Mouse (Mus musculus): Measurements from ENCODE around the gene Raf1. TPM values are rescaled to one million over a fixed set of nuclear protein-coding genes. Genes with fewer than 3 reads are reported as not detected.

The Raf1 gene
- polyA plus RNA-seq, 1 experiment: 95.3 TPM

- under 1% methylated on average over 53 of the region's 61 CpGs for WGBS
- no peaks in the 10 kb centered on the region for H3K27me3 ChIP-seq (ENCODE audit: control insufficient read depth, insufficient read depth, low read length)
- 0 out of 2 replicates have a peak, but pooled peaks cover 1% of the 10 kb centered on the region for H3K36me3 ChIP-seq (ENCODE audit: control insufficient read depth, insufficient read depth, low read length)
- peak within 1 kb of the TSS; percentile 92 for H3K4me3 ChIP-seq (ENCODE audit: extremely low read depth, insufficient read depth, insufficient read length)
- peak within 1 kb of the TSS; percentile 71 for H3K27ac ChIP-seq (ENCODE audit: insufficient read depth, low read length)
- DNase-seq (ENCODE audit: low read depth in 1 of 2, low spot score in 2 of 2): peak; percentile 69 to 71
- TF ChIP-seq CTCF (IDR thresholded peaks at IDR 0.05; ENCODE audit: extremely low read depth, insufficient read depth, insufficient read length, insufficient replicate concordance) (no peak), POLR2A (IDR thresholded peaks at IDR 0.05; ENCODE audit: low read depth, low read length) (peak; percentile 65)
- peaks cover 5% of the 10 kb centered on the region; the same call in 1 of the 2 replicates for H3K4me1 ChIP-seq (ENCODE audit: control insufficient read depth, insufficient read depth, insufficient read length)
These were observed 74.5 kb downstream of the Raf1 start, which contains the start of gene Mkrn2 for GRCm38 (mm10) chr6:115601715-115602523. Gene Mkrn2, plus strand, starts transcription at chr6:115601902.

DNA sequence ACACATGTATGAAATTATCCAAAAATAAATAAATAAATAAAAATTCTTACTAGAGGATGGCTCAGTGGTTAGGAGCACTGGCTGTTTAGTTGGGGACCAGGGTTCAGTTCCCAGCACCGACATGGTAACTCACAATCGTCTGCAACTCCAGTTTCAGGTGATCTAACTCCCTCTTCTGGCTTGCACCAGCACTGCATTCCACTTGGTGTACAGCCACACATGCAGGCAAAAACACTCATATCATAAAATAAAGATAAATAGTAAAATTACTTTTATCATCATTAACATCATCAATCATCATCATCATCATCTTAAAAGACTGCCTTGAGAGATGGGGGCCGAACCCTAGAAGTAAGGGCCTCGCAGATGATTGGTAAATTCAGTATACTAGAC, 75.1 kb downstream of the Raf1 start:
- no peak for DNase-seq (ENCODE audit: low read depth in 1 of 2, low spot score in 2 of 2)
- Histone ChIP-seq H3K4me3 (ENCODE audit: extremely low read depth, insufficient read depth, insufficient read length) (no peak overlapping the region), H3K36me3 (ENCODE audit: control insufficient read depth, insufficient read depth, low read length) (0 out of 2 replicates have a peak, but pooled peaks cover 1% of the 10 kb centered on the region), H3K27ac (ENCODE audit: insufficient read depth, low read length) (no peak overlapping the region), H3K27me3 (ENCODE audit: control insufficient read depth, insufficient read depth, low read length) (no peaks in the 10 kb centered on the region), H3K4me1 (ENCODE audit: control insufficient read depth, insufficient read depth, insufficient read length) (peaks cover 5% of the 10 kb centered on the region; the same call in 1 of the 2 replicates)
- TF ChIP-seq POLR2A (IDR thresholded peaks at IDR 0.05; ENCODE audit: low read depth, low read length) (no peak), CTCF (IDR thresholded peaks at IDR 0.05; ENCODE audit: extremely low read depth, insufficient read depth, insufficient read length, insufficient replicate concordance) (no peak)
- 67% methylated on average over 4 of the region's 4 CpGs for WGBS

DNA sequence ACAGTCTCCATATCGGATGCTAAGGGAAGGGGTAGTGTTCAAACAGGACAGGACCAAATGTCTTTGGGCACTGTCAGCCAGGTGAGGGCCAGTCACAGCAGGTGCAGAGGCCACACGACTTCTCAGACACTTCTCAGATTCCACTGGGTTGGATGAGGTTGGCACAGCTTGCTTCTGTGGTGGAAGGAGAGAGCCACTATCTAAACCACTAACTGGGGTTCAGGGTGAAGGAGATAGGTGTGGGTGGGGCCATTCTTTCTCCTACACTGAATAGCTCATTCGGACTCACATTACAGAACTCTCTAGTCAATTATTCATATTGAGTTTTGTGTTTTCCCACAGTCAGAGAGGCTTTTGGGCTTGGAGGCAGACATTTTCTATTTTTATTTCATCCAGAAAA, 80.8 kb downstream of the Raf1 start:
- Histone ChIP-seq H3K4me1 (ENCODE audit: control insufficient read depth, insufficient read depth, insufficient read length) (no peaks in the 10 kb centered on the region; the same call in 1 of the 2 replicates), H3K27me3 (ENCODE audit: control insufficient read depth, insufficient read depth, low read length) (no peaks in the 10 kb centered on the region), H3K36me3 (ENCODE audit: control insufficient read depth, insufficient read depth, low read length) (no peaks in the 10 kb centered on the region), H3K27ac (ENCODE audit: insufficient read depth, low read length) (no peak overlapping the region), H3K4me3 (ENCODE audit: extremely low read depth, insufficient read depth, insufficient read length) (no peak overlapping the region)
- TF ChIP-seq CTCF (IDR thresholded peaks at IDR 0.05; ENCODE audit: extremely low read depth, insufficient read depth, insufficient read length, insufficient replicate concordance) (no peak), POLR2A (IDR thresholded peaks at IDR 0.05; ENCODE audit: low read depth, low read length) (no peak)
- DNase-seq (ENCODE audit: low read depth in 1 of 2, low spot score in 2 of 2): no peak
- 75% methylated on average over 3 of the region's 3 CpGs for WGBS

- TF ChIP-seq POLR2A (IDR thresholded peaks at IDR 0.05; ENCODE audit: low read depth, low read length) (no peak), CTCF (IDR thresholded peaks at IDR 0.05; ENCODE audit: extremely low read depth, insufficient read depth, insufficient read length, insufficient replicate concordance) (no peak)
- no peaks in the 10 kb centered on the region; the same call in 1 of the 2 replicates for H3K4me1 ChIP-seq (ENCODE audit: control insufficient read depth, insufficient read depth, insufficient read length)
- H3K27me3 ChIP-seq (ENCODE audit: control insufficient read depth, insufficient read depth, low read length): no peaks in the 10 kb centered on the region
- no peaks in the 10 kb centered on the region for H3K36me3 ChIP-seq (ENCODE audit: control insufficient read depth, insufficient read depth, low read length)
- no peak overlapping the region for H3K27ac ChIP-seq (ENCODE audit: insufficient read depth, low read length)
- no peak overlapping the region for H3K4me3 ChIP-seq (ENCODE audit: extremely low read depth, insufficient read depth, insufficient read length)
- WGBS: 9% methylated on average over 3 of the region's 3 CpGs
- DNase-seq (ENCODE audit: low read depth in 1 of 2, low spot score in 2 of 2): no peak
These were observed 82.0 kb downstream of the Raf1 start for GRCm38 (mm10) chr6:115594463-115594862.

- no peak for DNase-seq (ENCODE audit: low read depth in 1 of 2, low spot score in 2 of 2)
- no peaks in the 10 kb centered on the region for H3K36me3 ChIP-seq (ENCODE audit: control insufficient read depth, insufficient read depth, low read length)
- 65% methylated on average over 4 of the region's 4 CpGs for WGBS
- no peaks in the 10 kb centered on the region; the same call in 1 of the 2 replicates for H3K4me1 ChIP-seq (ENCODE audit: control insufficient read depth, insufficient read depth, insufficient read length)
- no peaks in the 10 kb centered on the region for H3K27me3 ChIP-seq (ENCODE audit: control insufficient read depth, insufficient read depth, low read length)
- H3K27ac ChIP-seq (ENCODE audit: insufficient read depth, low read length): no peak overlapping the region
- no peak for TF ChIP-seq CTCF (IDR thresholded peaks at IDR 0.05; ENCODE audit: extremely low read depth, insufficient read depth, insufficient read length, insufficient replicate concordance)
- TF ChIP-seq POLR2A (IDR thresholded peaks at IDR 0.05; ENCODE audit: low read depth, low read length): no peak
- no peak overlapping the region for H3K4me3 ChIP-seq (ENCODE audit: extremely low read depth, insufficient read depth, insufficient read length)
These were observed 83.2 kb downstream of the Raf1 start for GRCm38 (mm10) chr6:115593252-115593651.

DNA sequence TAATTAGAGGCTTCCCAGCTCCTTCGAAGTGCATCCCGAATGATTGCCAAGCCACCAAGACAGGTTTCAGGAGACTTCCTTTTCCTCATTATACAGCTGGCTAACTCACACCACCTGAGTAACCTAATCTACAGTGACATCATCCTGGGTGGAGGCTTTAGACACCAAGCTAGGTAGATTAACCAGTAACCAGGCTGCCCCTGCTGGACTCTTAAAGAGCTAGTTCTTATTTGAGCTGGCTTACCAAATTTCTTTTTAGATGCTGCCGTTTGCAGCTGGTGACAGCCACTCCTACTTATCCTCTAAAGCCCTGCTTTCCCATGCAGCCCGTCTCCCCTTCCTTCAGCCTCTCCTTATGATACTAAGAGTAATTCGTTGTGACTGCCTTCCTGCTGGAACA, 84.0 kb downstream of the Raf1 start, which contains the start of gene Mkrn2os:
Gene Mkrn2os (minus strand): TSS at position 119 of the 400 bp plus-strand sequence.
- no peak for DNase-seq (ENCODE audit: low read depth in 1 of 2, low spot score in 2 of 2)
- H3K4me3 ChIP-seq (ENCODE audit: extremely low read depth, insufficient read depth, insufficient read length): no peak within 1 kb of the TSS
- TF ChIP-seq POLR2A (IDR thresholded peaks at IDR 0.05; ENCODE audit: low read depth, low read length) (no peak), CTCF (IDR thresholded peaks at IDR 0.05; ENCODE audit: extremely low read depth, insufficient read depth, insufficient read length, insufficient replicate concordance) (no peak)
- WGBS: 82% methylated on average over 5 of the region's 5 CpGs
- H3K36me3 ChIP-seq (ENCODE audit: control insufficient read depth, insufficient read depth, low read length): no peaks in the 10 kb centered on the region
- H3K4me1 ChIP-seq (ENCODE audit: control insufficient read depth, insufficient read depth, insufficient read length): no peaks in the 10 kb centered on the region; the same call in 1 of the 2 replicates
- no peaks in the 10 kb centered on the region for H3K27me3 ChIP-seq (ENCODE audit: control insufficient read depth, insufficient read depth, low read length)
- no peak within 1 kb of the TSS for H3K27ac ChIP-seq (ENCODE audit: insufficient read depth, low read length)

All from spleen, adult 2 months (tissue).